Mouse (Mus musculus) kidney, adult 2 months (tissue): Measurements from ENCODE around the gene Gabbr2. TPM values are rescaled to one million over a fixed set of nuclear protein-coding genes. Genes with fewer than 3 reads are reported as not detected.

Experiments used
- DNase-seq: peaks from one replicate; pipeline ENCODE4 v3.0.0; 2021
- H3K27ac ChIP-seq: fragments of 200-500 bp; 2 replicates; pipeline ENCODE4 v1.5.1; 2012; ENCODE audit warnings: low read depth, low read length, control low read depth, inconsistent platforms; ENCODE audit not compliant: insufficient read depth
- H3K27me3 ChIP-seq: fragments of 200-500 bp; replicated peaks from 2 replicates; pipeline ENCODE4 v1.6.1; 2012; ENCODE audit warnings: mild to moderate bottlenecking, moderate library complexity, low read length, inconsistent platforms; ENCODE audit not compliant: control insufficient read depth, insufficient read depth
- H3K36me3 ChIP-seq: fragments of 200-500 bp; 2 replicates; pipeline ENCODE4 v1.6.1; 2012; ENCODE audit warnings: mild to moderate bottlenecking, moderate library complexity, low read length, inconsistent platforms; ENCODE audit not compliant: control insufficient read depth, insufficient read depth
- H3K4me1 ChIP-seq: fragments of 200-500 bp; 2 replicates; pipeline ENCODE4 v1.6.1; 2011; ENCODE audit warnings: low read length; ENCODE audit not compliant: control insufficient read depth, insufficient read depth
- H3K4me3 ChIP-seq: fragments of 200-500 bp; 2 replicates; pipeline ENCODE4 v1.5.1; 2011; ENCODE audit warnings: mild to moderate bottlenecking, low read depth, low read length, control low read depth; ENCODE audit not compliant: insufficient read depth
- CTCF ChIP-seq: fragments of 200-500 bp; conservative IDR thresholded peaks from 2 replicates; pipeline ENCODE4 v1.5.1; 2011; ENCODE audit warnings: low read depth, mild to moderate bottlenecking, control low read depth, low read length, moderate library complexity, mixed read lengths; ENCODE audit not compliant: insufficient read depth, insufficient read length
- POLR2A ChIP-seq: fragments of 200-500 bp; IDR thresholded peaks from one replicate; pipeline ENCODE4 v1.6.1; 2011; ENCODE audit warnings: low read depth, low read length, control low read depth
- WGBS: fragments of 180-500 bp; shearing (Covaris S2); methylation state at CpG from one replicate; pipeline ENCODE4 v1.1.7; 2018; 5-methylcytosine and 5-hydroxymethylcytosine counted together
- polyA plus RNA-seq: library from polyadenylated mRNA; depleted of rRNA; stranded (reverse); fragments of >200 nt; gene quantifications from 2 replicates; pipeline ENCODE4 v1.2.3, GENCODE M21; 2012

Gabbr2 gene
- polyA plus RNA-seq, 1 experiment: 0.28 TPM

DNA sequence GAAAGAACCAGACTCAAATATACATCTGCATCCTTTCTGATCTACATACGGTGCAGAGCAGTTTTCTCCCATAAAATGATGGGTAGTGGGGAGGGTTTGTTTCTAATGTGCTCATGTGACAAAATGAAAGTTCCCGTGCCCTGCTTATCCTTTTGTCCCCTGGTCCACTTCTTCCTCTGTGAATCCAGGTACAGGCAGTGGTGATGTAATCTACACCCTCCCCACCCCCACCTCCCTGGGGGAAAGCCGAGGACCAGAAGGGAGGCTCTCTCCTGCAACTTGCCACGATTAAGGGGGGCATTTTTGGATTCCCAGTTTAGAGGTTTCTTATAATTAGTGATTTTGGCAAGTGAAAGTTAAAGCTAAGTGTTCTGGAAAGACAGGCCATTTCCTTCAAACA lies 110.4 kb downstream of the Gabbr2 start:
- Histone ChIP-seq H3K36me3 (no peaks in the 10 kb centered on the region), H3K4me1 (no peaks in the 10 kb centered on the region), H3K27me3 (no peaks in the 10 kb centered on the region), H3K27ac (no peak overlapping the region), H3K4me3 (no peak overlapping the region)
- no peak for TF ChIP-seq POLR2A
- no peak for TF ChIP-seq CTCF
- WGBS: 28% methylated on average over 4 of the region's 4 CpGs
- DNase-seq: no peak

GRCm38 (mm10) chr4:46879943-46880342 lies 111.7 kb downstream of the Gabbr2 start:
- 61% methylated on average over 4 of the region's 4 CpGs for WGBS
- H3K4me1 ChIP-seq: no peaks in the 10 kb centered on the region
- no peaks in the 10 kb centered on the region for H3K27me3 ChIP-seq
- H3K27ac ChIP-seq: no peak overlapping the region
- H3K4me3 ChIP-seq: no peak overlapping the region
- no peaks in the 10 kb centered on the region for H3K36me3 ChIP-seq
- DNase-seq: no peak
- no peak for TF ChIP-seq POLR2A
- TF ChIP-seq CTCF: no peak

DNA sequence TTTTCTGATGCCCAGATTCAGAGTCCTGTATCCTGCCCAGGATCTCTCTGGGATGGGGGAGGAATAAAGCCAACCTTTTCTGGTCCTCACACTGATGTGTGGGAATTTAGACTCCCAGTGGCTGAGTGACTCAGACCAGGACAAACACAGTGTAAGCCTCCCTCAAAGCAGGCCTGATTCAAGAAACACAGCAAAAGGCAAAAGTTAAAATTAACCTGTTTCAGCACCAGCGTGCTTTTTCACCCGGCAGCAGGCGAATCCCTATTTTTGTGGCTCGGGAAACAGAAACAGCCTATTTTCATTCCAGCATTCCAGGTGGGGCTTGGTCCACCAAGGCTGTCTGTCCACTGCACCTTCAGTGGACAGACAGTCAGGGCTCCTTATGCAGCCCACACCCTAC lies 118.9 kb downstream of the Gabbr2 start:
- Histone ChIP-seq H3K4me3 (no peak overlapping the region), H3K27me3 (no peaks in the 10 kb centered on the region), H3K4me1 (peaks cover 14% of the 10 kb centered on the region), H3K27ac (no peak overlapping the region), H3K36me3 (no peaks in the 10 kb centered on the region)
- TF ChIP-seq POLR2A (no peak), CTCF (no peak)
- no peak for DNase-seq
- 89% methylated on average over 4 of the region's 4 CpGs for WGBS

- Histone ChIP-seq H3K27me3 (no peaks in the 10 kb centered on the region), H3K36me3 (no peaks in the 10 kb centered on the region), H3K27ac (no peak overlapping the region), H3K4me1 (peaks cover 15% of the 10 kb centered on the region), H3K4me3 (no peak overlapping the region)
- peak; percentile 92 for DNase-seq
- 27% methylated on average over 6 of the region's 6 CpGs for WGBS
- TF ChIP-seq CTCF (no peak), POLR2A (no peak)
These were observed 121.5 kb downstream of the Gabbr2 start for GRCm38 (mm10) chr4:46870157-46870556.

GRCm38 (mm10) chr4:46869380-46869779 lies 122.3 kb downstream of the Gabbr2 start:
- 68% methylated on average over 2 of the region's 2 CpGs for WGBS
- Histone ChIP-seq H3K27ac (peak overlapping the region; percentile 26; the same call in 1 of the 2 replicates), H3K4me1 (peaks cover 15% of the 10 kb centered on the region), H3K4me3 (no peak overlapping the region), H3K27me3 (no peaks in the 10 kb centered on the region), H3K36me3 (no peaks in the 10 kb centered on the region)
- DNase-seq: peak; percentile 82
- no peak for TF ChIP-seq POLR2A
- no peak for TF ChIP-seq CTCF

- Histone ChIP-seq H3K27ac (peak overlapping the region; percentile 26; the same call in 1 of the 2 replicates), H3K4me3 (no peak overlapping the region), H3K36me3 (no peaks in the 10 kb centered on the region), H3K4me1 (peaks cover 15% of the 10 kb centered on the region), H3K27me3 (no peaks in the 10 kb centered on the region)
- peak; percentile 70 for DNase-seq
- TF ChIP-seq CTCF (no peak), POLR2A (no peak)
- 55% methylated on average over 3 of the region's 3 CpGs for WGBS
These were observed 122.8 kb downstream of the Gabbr2 start for GRCm38 (mm10) chr4:46868921-46869320.

DNA sequence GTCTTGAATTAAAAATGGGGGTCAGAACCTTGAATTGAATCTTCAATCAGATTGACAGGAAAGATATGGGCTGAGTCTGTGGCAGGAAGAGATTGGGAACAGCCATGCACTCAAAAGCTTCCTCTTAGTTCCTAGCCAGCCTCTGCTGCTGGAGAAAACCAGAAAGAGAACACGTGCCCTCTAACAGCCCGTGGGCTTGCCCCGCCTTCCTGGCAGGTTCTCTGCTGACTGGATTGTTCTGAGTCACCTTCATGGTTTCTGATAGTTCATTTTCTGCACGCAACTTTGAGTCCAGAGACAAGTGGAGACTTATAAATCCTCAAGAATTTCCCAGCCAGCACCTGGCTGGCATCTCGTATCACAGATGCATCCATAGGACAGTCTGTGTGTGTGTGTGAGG lies 123.5 kb downstream of the Gabbr2 start:
- DNase-seq: peak; percentile 86
- Histone ChIP-seq H3K4me1 (peaks cover 15% of the 10 kb centered on the region), H3K36me3 (no peaks in the 10 kb centered on the region), H3K27me3 (no peaks in the 10 kb centered on the region), H3K4me3 (no peak overlapping the region), H3K27ac (no peak overlapping the region; the same call in 1 of the 2 replicates)
- 26% methylated on average over 5 of the region's 5 CpGs for WGBS
- no peak for TF ChIP-seq POLR2A
- no peak for TF ChIP-seq CTCF
